Mouse (Mus musculus): ENCODE measurements around the gene Parp4. TPM values are rescaled to one million over a fixed set of nuclear protein-coding genes. Genes with fewer than 3 reads are reported as not detected.

The Parp4 gene
- polyA plus RNA-seq, 1 experiment from 2014 or later: 2.2 TPM

DNA sequence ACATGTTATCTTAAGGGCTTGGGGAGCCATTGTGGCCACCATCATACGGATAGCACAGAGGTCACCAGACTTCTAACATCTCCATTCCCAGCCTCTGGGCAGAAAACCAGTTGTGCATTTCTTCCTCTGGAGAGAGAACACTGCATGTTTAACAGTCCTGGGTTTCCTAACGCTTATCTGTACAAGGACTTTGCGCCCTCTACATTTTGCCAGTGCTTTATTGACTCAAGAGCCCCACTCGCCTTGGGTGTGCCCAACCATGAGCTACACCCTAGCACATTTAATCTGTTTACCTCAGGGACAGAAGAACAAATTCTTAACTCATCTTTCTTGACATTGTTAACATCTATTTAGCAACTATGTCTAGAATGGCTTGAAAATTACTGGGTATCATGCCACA is 50.8 kb downstream of the Parp4 start:
- no peaks in the 10 kb centered on the region for H3K9me3 ChIP-seq (replicated peaks)
- 96% methylated on average over 4 of the region's 4 CpGs for WGBS
- H3K27me3 ChIP-seq: no peaks in the 10 kb centered on the region
- ATAC-seq (ENCODE audit: low FRiP score): no peak
- no peaks in the 10 kb centered on the region for H3K36me3 ChIP-seq
- no peak overlapping the region for H3K4me3 ChIP-seq
- no peak overlapping the region for H3K4me2 ChIP-seq (replicated peaks)
- H3K4me1 ChIP-seq: no peaks in the 10 kb centered on the region
- no peak overlapping the region for H3K9ac ChIP-seq
- no peak overlapping the region for H3K27ac ChIP-seq

DNA sequence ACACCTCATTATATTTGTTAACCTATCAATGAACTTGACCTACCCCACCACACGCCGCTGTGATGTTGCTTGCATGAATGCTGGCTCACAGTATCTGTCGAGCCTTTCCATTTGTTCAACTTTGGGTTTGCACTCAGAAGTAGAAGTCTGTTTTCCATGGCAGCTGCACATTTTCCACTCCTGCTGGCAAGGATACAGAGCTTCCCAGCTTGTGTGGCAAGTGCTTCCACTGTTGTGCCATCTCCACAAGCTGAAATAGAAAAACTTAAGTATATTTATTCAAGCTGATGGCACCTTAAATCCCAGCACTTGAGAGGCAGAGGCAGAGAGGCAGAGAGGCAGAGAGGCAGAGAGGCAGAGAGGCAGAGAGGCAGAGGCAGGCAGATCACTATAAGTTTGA is 52.9 kb downstream of the Parp4 start:
- Histone ChIP-seq H3K4me2 (replicated peaks) (no peak overlapping the region), H3K9me3 (replicated peaks) (no peaks in the 10 kb centered on the region), H3K27me3 (no peaks in the 10 kb centered on the region), H3K4me1 (no peaks in the 10 kb centered on the region), H3K9ac (no peak overlapping the region), H3K27ac (no peak overlapping the region), H3K4me3 (no peak overlapping the region), H3K36me3 (no peaks in the 10 kb centered on the region)
- 90% methylated on average over 3 of the region's 3 CpGs for WGBS
- no peak for ATAC-seq (ENCODE audit: low FRiP score)

DNA sequence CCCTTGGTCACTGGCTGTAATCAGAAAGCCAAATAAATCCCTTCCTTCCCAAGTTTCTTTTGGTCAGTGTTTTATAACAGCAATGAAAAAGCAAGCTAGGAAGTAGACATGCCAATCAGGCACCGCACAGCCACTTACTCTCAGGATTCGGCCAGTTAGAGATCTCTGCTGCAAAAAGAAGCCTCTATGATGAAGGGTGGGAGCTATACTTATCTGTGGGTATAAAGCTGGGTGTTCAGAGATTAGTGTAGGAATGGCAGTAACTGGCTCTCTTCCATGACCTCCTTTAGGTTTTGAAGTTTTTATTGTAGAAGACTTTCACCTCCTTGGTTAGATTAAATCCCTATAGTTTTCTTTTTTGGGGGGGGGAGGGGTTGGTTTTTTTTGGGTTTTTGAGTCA is 55.7 kb downstream of the Parp4 start:
- 96% methylated on average over 2 of the region's 2 CpGs for WGBS
- no peak for ATAC-seq (ENCODE audit: low FRiP score)

DNA sequence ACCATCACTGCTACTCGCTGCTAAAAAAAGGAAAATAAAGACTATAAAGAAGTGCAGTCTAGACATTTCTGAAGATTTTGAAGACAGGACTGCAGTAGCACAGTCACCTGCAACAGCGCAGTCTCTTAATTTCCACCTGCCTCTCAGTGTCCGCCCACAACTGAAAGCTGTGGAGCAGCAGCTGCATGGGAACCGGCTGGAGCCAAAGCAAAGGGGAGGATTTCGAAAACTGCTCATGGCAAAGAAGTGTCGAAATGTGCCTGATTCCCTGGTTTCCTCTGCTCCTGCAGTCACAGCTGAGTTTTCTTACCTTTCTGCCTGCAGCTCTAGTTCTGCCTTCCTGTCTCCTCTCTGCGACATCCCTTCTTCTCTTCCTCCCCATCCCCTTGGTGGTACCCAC is 71.8 kb downstream of the Parp4 start:
- Histone ChIP-seq H3K27ac (no peak overlapping the region), H3K36me3 (no peaks in the 10 kb centered on the region), H3K27me3 (no peaks in the 10 kb centered on the region), H3K4me3 (no peak overlapping the region), H3K9me3 (replicated peaks) (no peaks in the 10 kb centered on the region), H3K9ac (no peak overlapping the region), H3K4me1 (no peaks in the 10 kb centered on the region), H3K4me2 (replicated peaks) (no peak overlapping the region)
- WGBS: 66% methylated on average over 7 of the region's 7 CpGs
- no peak for ATAC-seq (ENCODE audit: low FRiP score)

More for the DNA sequence above, 55.7 kb downstream of the Parp4 start:
- Histone ChIP-seq H3K27me3 (no peaks in the 10 kb centered on the region), H3K4me2 (replicated peaks) (no peak overlapping the region), H3K9me3 (replicated peaks) (no peaks in the 10 kb centered on the region), H3K4me1 (no peaks in the 10 kb centered on the region), H3K4me3 (no peak overlapping the region), H3K36me3 (no peaks in the 10 kb centered on the region), H3K9ac (no peak overlapping the region), H3K27ac (no peak overlapping the region)

DNA sequence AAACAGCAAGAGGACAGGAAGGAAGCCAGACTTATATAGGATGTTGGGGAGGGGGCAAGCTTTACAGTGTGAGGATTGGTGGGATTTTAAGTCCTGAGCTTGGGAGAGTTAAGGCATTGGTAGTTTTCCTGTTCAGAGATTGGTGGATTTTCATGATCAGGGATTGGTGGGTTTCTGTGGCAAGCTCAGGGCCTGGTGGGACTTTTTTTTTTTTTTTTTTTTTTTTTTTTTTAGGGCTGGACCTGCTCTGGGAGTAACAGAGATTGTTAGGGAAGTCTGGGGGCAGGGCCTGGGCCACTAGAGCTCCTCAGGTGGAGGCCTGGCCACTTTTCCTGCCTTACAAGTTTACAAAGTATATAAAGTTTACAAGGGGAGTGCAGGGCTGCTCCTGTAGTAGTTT is 74.0 kb downstream of the Parp4 start:
- Histone ChIP-seq H3K9ac (no peak overlapping the region), H3K9me3 (replicated peaks) (peaks cover 4% of the 10 kb centered on the region; the same call in 1 of the 2 replicates), H3K4me2 (replicated peaks) (no peak overlapping the region), H3K4me1 (no peaks in the 10 kb centered on the region), H3K4me3 (no peak overlapping the region), H3K27ac (no peak overlapping the region), H3K36me3 (no peaks in the 10 kb centered on the region), H3K27me3 (no peaks in the 10 kb centered on the region)
- ATAC-seq (ENCODE audit: low FRiP score): no peak

DNA sequence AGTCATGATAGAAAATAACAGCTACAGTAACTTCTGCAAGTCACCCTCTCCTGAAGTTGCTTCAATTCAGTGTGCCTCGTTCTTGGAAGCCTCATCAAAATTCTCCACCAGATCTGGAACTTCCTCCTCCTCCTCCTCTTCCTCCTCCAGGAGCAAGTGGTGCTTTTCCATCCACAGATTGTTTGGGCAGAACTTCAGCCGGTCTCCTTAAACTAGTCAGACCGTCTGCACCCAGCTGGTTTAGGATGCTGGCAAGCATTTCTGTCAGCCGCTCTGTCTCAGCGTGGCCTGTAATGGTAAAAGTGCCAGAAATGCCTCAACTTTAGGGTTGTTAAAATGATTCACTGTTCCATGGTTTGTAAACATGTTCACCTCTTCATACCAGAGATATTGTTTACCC is 90.2 kb downstream of the Parp4 start:
- Histone ChIP-seq H3K4me3 (no peak overlapping the region), H3K9me3 (replicated peaks) (no peaks in the 10 kb centered on the region), H3K9ac (no peak overlapping the region), H3K36me3 (no peaks in the 10 kb centered on the region), H3K4me1 (peaks cover 18% of the 10 kb centered on the region), H3K27ac (no peak overlapping the region), H3K27me3 (no peaks in the 10 kb centered on the region), H3K4me2 (replicated peaks) (no peak overlapping the region)
- no peak for ATAC-seq (ENCODE audit: low FRiP score)
- 78% methylated on average over 5 of the region's 5 CpGs for WGBS

DNA sequence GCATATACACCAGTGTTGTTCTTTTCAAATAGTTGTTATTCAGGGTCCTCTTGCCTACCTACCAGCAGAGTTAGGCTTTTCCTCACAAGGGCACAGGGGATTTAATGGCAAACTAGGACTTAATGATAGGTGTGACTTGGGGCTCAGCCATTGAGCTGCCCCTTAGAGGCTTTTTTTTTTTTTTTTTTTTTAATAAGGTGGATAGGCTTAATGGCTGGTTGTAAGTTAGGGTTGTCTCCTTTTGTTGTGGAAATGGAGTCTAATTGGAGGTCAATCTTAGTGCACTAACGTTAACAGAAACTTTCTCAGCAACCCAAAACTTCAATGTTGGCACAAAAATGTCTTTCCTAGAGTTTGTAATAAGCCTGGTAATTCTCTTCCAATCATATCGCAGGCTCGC is 91.5 kb downstream of the Parp4 start:
- Histone ChIP-seq H3K27me3 (no peaks in the 10 kb centered on the region), H3K36me3 (no peaks in the 10 kb centered on the region), H3K4me2 (replicated peaks) (peak overlapping the region; percentile 78; the same call in 1 of the 2 replicates), H3K27ac (no peak overlapping the region), H3K4me1 (peaks cover 24% of the 10 kb centered on the region), H3K4me3 (0 out of 2 replicates have a peak overlapping the region, but pooled peaks have one; percentile 67), H3K9ac (no peak overlapping the region), H3K9me3 (replicated peaks) (no peaks in the 10 kb centered on the region)
- WGBS: 85% methylated on average over 3 of the region's 3 CpGs
- no peak for ATAC-seq (ENCODE audit: low FRiP score)

DNA sequence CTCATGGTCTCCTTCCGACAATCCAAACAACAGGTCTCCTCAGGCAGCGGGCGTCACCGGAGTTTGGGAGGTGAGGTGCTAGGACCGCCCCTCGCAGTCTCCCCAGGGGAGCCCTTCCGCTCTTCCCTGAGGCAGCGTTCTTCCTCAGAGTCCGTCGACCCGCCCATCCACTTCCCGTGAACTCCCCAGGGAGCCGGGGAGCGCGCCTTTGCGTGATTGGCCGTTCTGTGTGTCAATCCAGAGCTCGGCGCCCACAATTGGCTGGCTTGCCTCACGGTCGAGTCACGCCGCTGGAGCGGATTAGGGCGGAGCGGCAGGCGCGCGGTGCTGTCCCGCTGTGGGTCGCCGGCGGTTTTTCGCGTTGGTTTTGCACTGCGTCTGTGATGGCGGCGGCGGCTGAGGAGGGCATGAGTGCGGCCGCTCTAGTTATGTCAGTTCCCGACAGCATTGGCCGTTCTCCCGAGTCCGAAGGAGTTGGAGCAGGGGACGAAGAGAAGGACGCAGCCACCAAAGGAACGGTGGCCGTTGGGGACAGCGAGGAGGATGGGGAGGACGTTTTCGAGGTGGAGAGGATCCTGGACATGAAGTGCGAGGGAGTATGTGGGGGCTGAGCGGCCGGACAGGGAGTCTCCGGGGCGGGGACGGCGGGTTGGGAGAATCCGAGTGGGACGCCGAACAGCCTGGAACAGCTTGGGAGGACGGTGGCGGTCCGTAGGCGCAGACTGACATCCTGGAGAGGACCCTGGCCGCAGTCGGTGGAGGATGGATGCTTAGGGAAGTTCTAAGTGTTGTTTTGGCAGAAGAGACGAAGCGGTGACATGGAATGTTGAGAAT is 92.8 kb downstream of the Parp4 start, which contains the start of gene Mphosph8:
TSS of gene Mphosph8 (plus strand) at position 280 of the 834 bp plus-strand sequence.
- under 1% methylated on average over 70 of the region's 70 CpGs for WGBS
- Histone ChIP-seq H3K4me1 (peaks cover 24% of the 10 kb centered on the region), H3K27ac (peak within 1 kb of the TSS; percentile 94), H3K4me3 (peak within 1 kb of the TSS; percentile 67), H3K4me2 (replicated peaks) (peak within 1 kb of the TSS; percentile 78), H3K9me3 (replicated peaks) (no peaks in the 10 kb centered on the region), H3K9ac (peak within 1 kb of the TSS; percentile 90), H3K36me3 (peaks cover 7% of the 10 kb centered on the region), H3K27me3 (no peaks in the 10 kb centered on the region)
- peak; percentile 100 for ATAC-seq (ENCODE audit: low FRiP score)

DNA sequence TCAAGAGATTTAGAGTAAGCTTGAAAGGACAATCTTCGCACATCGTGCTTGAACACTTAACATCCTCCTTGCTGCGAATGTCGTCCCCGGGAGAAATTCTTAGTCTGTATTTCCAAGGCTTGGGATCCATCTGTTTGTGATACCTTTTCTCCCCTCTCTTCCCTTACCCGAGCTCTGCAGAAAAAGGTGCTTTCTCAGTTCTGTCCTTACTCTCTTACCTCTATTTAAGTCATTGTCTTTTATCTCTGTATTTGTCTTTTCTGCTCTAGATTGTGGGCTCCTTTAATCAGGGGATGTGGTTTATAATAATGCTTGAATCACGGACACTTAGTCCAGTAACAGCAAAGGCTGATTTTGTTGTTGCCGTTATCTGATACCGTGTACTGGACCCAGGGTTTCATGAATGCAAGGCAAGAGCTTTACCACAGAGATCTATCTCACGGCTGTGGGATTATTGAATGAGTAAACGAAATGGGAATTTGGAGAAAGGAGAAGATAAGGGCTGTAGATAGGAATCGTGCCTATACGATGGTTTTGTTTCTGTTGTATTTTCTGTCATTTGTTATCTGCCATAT is 93.7 kb downstream of the Parp4 start:
- Histone ChIP-seq H3K36me3 (peaks cover 11% of the 10 kb centered on the region), H3K9ac (peak overlapping the region; percentile 90), H3K4me3 (peak overlapping the region; percentile 67), H3K27me3 (no peaks in the 10 kb centered on the region), H3K9me3 (replicated peaks) (no peaks in the 10 kb centered on the region), H3K4me1 (peaks cover 24% of the 10 kb centered on the region), H3K4me2 (replicated peaks) (peak overlapping the region; percentile 78), H3K27ac (peak overlapping the region; percentile 94; the same call in 1 of the 2 replicates)
- ATAC-seq (ENCODE audit: low FRiP score): no peak
- 12% methylated on average over 13 of the region's 13 CpGs for WGBS

DNA sequence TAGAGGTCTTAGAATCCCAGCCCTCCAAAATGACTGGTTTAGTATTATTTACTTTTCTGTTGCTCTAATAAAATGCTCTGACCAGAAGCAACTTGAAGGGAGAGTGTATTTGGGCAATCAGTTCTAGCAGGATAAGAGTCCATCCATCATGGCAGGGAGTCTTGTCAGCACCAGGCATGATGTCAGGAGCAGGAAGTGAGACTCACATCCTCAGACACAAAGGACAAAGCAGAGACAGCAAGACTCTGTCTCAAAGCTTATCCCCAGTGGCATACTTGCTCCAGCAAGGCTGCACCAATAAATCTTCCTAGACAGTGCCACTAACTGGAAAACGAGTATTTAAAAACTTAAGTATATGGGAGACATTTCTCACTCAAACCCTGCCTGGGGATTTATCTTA is 110.0 kb downstream of the Parp4 start:
- Histone ChIP-seq H3K36me3 (peaks cover 71% of the 10 kb centered on the region), H3K4me2 (replicated peaks) (no peak overlapping the region), H3K9me3 (replicated peaks) (no peaks in the 10 kb centered on the region), H3K9ac (no peak overlapping the region), H3K4me3 (no peak overlapping the region), H3K27me3 (no peaks in the 10 kb centered on the region), H3K4me1 (no peaks in the 10 kb centered on the region), H3K27ac (no peak overlapping the region)
- no peak for ATAC-seq (ENCODE audit: low FRiP score)
- 61% methylated on average over 1 of the region's 1 CpGs for WGBS

DNA sequence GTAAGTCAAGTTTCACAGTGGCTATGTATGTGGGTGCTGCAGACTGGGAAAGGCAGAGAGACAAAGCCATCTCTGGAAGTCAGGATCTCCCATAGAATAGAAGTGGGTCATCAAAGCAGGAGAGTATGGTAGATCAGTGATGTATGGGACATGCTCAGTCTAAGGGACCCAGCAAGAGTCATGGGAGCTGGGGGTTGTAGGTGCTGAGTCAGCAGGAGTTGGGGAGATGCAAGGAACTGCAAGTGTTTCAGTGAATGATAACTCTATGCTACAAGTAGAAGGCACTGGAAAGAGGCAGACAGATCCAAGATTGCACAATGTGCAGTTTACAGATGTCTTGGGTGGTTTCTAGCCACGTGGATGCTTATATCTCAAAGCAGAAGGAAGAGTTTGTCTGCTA is 113.7 kb downstream of the Parp4 start:
- H3K4me3 ChIP-seq: no peak overlapping the region
- ATAC-seq (ENCODE audit: low FRiP score): no peak
- no peak overlapping the region for H3K27ac ChIP-seq
- WGBS: 88% methylated on average over 1 of the region's 1 CpGs
- no peaks in the 10 kb centered on the region for H3K27me3 ChIP-seq
- H3K4me1 ChIP-seq: no peaks in the 10 kb centered on the region
- peaks cover 89% of the 10 kb centered on the region for H3K36me3 ChIP-seq
- no peaks in the 10 kb centered on the region for H3K9me3 ChIP-seq (replicated peaks)
- no peak overlapping the region for H3K9ac ChIP-seq
- H3K4me2 ChIP-seq (replicated peaks): no peak overlapping the region

DNA sequence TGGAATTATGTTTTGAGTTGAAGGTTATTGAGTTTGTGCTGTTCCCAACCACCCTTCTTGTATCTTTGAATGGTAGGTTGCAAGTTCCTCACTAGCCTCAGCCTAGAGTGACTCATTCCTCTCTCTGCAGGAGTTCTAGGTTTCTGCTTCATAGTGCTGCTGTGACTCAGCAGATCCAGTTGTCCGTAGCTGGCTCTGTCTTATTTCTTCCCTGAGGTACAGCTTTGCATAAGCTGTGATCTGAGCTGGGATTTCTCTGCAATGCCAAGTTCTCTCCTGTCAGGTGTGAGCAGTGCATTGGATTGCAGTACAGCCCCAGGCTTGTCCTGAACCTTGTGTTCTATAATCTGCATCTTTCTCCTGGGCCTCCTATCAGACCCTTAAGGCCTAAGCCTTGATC is 114.3 kb downstream of the Parp4 start:
- Histone ChIP-seq H3K27ac (no peak overlapping the region), H3K36me3 (peaks cover 89% of the 10 kb centered on the region), H3K27me3 (no peaks in the 10 kb centered on the region), H3K4me3 (no peak overlapping the region), H3K9me3 (replicated peaks) (no peaks in the 10 kb centered on the region), H3K4me1 (no peaks in the 10 kb centered on the region), H3K4me2 (replicated peaks) (no peak overlapping the region), H3K9ac (no peak overlapping the region)
- ATAC-seq (ENCODE audit: low FRiP score): no peak
- WGBS: 78% methylated on average over 1 of the region's 1 CpGs

DNA sequence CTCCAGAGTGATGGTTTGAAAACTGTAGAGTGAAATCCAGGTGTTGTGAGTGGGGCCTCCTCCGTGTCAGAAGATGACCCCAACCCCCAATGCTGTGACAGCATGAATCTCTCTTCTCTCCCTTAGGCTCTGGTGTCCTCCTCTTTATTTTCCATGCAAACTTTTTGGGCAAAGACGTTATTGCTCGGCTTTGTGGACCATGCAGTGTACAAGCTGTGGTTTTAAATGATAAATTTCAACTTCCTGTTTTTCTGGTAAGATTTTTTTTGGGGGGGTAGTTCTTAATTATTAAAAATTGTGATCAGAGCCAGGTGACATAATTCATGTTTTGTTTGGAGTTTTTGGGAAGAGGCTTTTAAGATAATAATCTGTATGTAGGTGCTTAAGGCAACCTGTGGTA is 120.1 kb downstream of the Parp4 start:
- WGBS: 87% methylated on average over 3 of the region's 3 CpGs
- Histone ChIP-seq H3K4me3 (no peak overlapping the region), H3K36me3 (peaks cover 87% of the 10 kb centered on the region)

More for the DNA sequence above, 120.1 kb downstream of the Parp4 start:
- Histone ChIP-seq H3K4me1 (no peaks in the 10 kb centered on the region), H3K27ac (no peak overlapping the region), H3K27me3 (no peaks in the 10 kb centered on the region), H3K9ac (no peak overlapping the region), H3K4me2 (replicated peaks) (no peak overlapping the region), H3K9me3 (replicated peaks) (no peaks in the 10 kb centered on the region)
- no peak for ATAC-seq (ENCODE audit: low FRiP score)
